Mouse (Mus musculus): Measurements from ENCODE around the gene Zfp871. TPM values are rescaled to one million over a fixed set of nuclear protein-coding genes. Genes with fewer than 3 reads are reported as not detected.

The Zfp871 gene
- polyA plus RNA-seq, 1 experiment from 2014 or later: 37.2 TPM

DNA sequence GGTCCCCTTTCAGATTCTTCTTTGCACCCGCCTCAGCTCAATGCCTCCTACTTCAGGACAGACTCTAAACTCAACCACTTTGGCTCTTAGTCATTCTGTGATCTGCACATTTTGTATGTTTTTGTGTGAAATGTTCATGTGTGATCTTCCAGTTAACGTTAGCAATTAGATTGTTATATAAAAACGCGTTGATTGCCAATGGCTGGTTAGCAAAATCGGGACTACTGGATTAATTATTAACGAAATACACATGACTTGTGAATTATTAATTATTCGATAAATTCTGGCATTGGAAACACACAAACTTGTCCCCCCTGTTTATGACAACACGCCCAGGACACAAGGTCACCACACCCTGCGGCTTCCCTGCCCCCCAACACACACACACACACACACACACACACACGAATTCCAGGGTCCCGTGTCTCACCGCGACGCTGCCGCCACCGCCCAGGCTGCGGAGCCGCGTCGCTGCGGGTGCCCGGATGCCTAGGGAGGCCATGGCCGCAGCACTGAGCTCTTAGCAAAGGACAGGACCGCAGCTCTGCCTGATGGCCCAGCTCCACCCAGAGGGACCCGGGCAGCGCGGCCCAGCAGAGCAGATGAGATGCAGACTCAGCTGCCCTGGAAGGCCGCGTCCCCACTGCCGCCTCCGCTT is 522 bp downstream of the Zfp871 start:
- Histone ChIP-seq H3K9ac (peak overlapping the region; percentile 98), H3K36me3 (peaks cover 28% of the 10 kb centered on the region), H3K4me2 (peak overlapping the region; percentile 70), H3K9me3 (no peaks in the 10 kb centered on the region), H3K4me3 (peak overlapping the region; percentile 92), H3K27me3 (no peaks in the 10 kb centered on the region), H3K27ac (peak overlapping the region; percentile 94), H3K4me1 (peaks cover 20% of the 10 kb centered on the region)
- ATAC-seq (ENCODE audit: insufficient number of reproducible peaks, insufficient read depth, low FRiP score, low TSS enrichment, low read depth): peak; percentile 81; the same call in 1 of the 2 replicates
- under 1% methylated on average over 31 of the region's 31 CpGs for WGBS

DNA sequence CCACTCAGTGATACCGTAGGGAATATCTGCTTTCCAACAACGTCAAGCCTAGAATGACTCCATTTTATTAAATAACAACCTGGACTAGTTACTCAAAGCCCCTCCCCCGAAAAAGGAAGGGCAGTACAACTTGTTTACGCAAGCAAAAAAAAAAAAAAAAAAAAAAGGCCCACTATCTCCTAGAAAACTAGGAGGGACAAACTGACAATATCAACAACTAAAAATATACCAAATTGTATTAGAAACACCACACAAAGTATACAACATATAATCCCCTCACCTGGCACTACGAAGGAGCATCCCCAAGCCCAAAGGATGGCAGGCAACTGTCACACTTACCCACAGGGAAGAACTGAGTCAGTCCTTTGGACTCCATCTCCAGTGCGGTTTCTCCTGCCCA is 1.1 kb downstream of the Zfp871 start:
- no peak overlapping the region for H3K27ac ChIP-seq
- peak overlapping the region; percentile 92 for H3K4me3 ChIP-seq
- 68% methylated on average over 6 of the region's 6 CpGs for WGBS
- H3K27me3 ChIP-seq: no peaks in the 10 kb centered on the region
- peak overlapping the region; percentile 70 for H3K4me2 ChIP-seq
- no peak for ATAC-seq (ENCODE audit: insufficient number of reproducible peaks, insufficient read depth, low FRiP score, low TSS enrichment, low read depth)
- peak overlapping the region; percentile 98 for H3K9ac ChIP-seq
- no peaks in the 10 kb centered on the region for H3K9me3 ChIP-seq
- H3K36me3 ChIP-seq: peaks cover 30% of the 10 kb centered on the region
- H3K4me1 ChIP-seq: peaks cover 20% of the 10 kb centered on the region

DNA sequence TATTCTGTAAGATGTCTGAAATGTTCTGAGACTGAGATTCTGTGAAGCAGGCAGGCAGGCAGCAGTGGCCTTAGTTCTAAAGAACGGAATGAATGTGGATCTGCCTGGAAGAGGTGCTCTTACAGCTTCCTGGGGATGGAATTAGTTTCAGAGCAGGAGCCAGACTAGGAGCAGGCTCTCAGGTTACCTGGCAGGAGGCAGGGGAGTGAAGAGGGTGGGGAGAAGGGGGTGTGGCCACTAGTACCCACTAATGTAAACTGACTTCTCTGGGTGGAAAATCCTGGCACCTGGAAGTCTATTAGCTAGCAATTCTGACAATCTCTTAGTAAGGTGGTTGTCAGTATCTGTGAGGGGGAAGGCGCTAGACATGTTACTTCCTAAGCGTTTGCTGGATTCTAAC is 2.4 kb downstream of the Zfp871 start:
- Histone ChIP-seq H3K4me1 (peaks cover 20% of the 10 kb centered on the region), H3K4me3 (no peak overlapping the region), H3K9me3 (no peaks in the 10 kb centered on the region), H3K27ac (no peak overlapping the region), H3K27me3 (no peaks in the 10 kb centered on the region), H3K9ac (no peak overlapping the region), H3K4me2 (peak overlapping the region; percentile 70; the same call in 1 of the 2 replicates), H3K36me3 (peaks cover 32% of the 10 kb centered on the region)
- ATAC-seq (ENCODE audit: insufficient number of reproducible peaks, insufficient read depth, low FRiP score, low TSS enrichment, low read depth): no peak
- 60% methylated on average over 3 of the region's 3 CpGs for WGBS

DNA sequence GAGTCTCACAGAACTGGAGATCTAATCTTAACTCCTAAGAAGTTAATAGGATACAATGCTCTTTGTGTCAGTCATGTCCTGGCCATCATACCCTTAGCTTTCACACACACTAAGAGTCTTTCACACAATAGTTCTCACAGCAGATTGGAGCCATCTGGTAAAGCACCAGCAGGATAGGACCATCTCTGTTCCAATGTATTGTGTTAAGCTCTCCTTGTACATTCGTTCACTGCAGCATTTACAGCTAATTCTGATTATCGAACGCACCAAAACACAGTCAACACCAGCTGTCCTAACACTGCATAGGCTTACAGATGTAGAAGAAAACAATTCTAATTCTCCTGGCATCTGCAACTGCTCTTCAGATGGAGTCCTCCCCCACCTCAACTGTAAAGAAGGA is 10.5 kb downstream of the Zfp871 start:
- ATAC-seq (ENCODE audit: insufficient number of reproducible peaks, insufficient read depth, low FRiP score, low TSS enrichment, low read depth): no peak
- H3K27me3 ChIP-seq: no peaks in the 10 kb centered on the region
- H3K9me3 ChIP-seq: no peaks in the 10 kb centered on the region
- WGBS: 95% methylated on average over 3 of the region's 3 CpGs
- H3K9ac ChIP-seq: no peak overlapping the region
- peaks cover 72% of the 10 kb centered on the region for H3K36me3 ChIP-seq
- H3K4me3 ChIP-seq: no peak overlapping the region
- no peak overlapping the region for H3K27ac ChIP-seq
- H3K4me1 ChIP-seq: 0 out of 2 replicates have a peak, but pooled peaks cover 5% of the 10 kb centered on the region
- H3K4me2 ChIP-seq: no peak overlapping the region

DNA sequence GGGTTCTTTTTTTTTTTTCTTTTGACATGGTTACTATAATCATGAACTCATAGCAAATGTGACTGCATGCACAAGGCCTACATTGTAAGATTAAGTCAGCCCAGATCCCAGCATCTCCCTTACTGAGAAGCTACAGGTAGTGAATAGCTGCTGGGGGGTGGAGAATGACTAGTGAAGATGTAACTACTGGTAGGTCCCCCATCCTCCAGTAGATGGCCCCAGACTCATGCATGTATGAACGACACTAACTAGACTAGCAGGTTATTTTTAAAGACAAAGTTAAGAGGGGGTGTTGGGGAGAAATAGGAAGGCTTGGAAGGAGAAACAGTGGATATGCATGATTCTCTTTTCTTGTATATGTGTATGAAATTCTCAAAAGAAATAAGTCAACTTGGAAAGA is 16.9 kb downstream of the Zfp871 start:
- Histone ChIP-seq H3K27me3 (no peaks in the 10 kb centered on the region), H3K27ac (no peak overlapping the region), H3K4me3 (no peak overlapping the region), H3K9me3 (peaks cover 6% of the 10 kb centered on the region; the same call in 1 of the 2 replicates), H3K9ac (no peak overlapping the region), H3K4me1 (no peaks in the 10 kb centered on the region), H3K4me2 (no peak overlapping the region), H3K36me3 (peaks cover 94% of the 10 kb centered on the region)
- no peak for ATAC-seq (ENCODE audit: insufficient number of reproducible peaks, insufficient read depth, low FRiP score, low TSS enrichment, low read depth)
- WGBS: 87% methylated on average over 1 of the region's 1 CpGs

DNA sequence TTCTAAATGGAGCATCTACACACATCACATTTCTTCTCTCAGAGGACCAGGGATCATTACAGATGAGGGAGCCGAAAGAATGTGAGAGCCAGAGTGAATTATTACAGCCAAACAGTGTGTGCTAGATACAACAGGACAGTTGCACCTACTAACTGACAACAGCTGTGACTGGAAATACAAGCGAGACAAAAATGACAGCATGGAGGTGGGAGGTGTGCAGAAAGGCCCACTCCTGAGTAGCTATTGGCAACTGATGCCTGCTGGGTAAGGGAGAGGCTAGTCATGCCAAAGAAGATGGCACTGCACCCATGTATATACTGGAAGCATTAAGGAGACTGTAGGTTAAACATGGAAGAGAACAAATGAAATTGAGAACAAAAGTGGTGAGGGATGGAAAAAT is 21.7 kb downstream of the Zfp871 start:
- Histone ChIP-seq H3K4me3 (no peak overlapping the region), H3K36me3 (peaks cover 74% of the 10 kb centered on the region), H3K27me3 (no peaks in the 10 kb centered on the region), H3K27ac (no peak overlapping the region), H3K4me1 (no peaks in the 10 kb centered on the region), H3K9me3 (peaks cover 21% of the 10 kb centered on the region; the same call in 1 of the 2 replicates), H3K4me2 (no peak overlapping the region), H3K9ac (no peak overlapping the region)
- ATAC-seq (ENCODE audit: insufficient number of reproducible peaks, insufficient read depth, low FRiP score, low TSS enrichment, low read depth): no peak
- WGBS: 100% methylated on average over 2 of the region's 2 CpGs

DNA sequence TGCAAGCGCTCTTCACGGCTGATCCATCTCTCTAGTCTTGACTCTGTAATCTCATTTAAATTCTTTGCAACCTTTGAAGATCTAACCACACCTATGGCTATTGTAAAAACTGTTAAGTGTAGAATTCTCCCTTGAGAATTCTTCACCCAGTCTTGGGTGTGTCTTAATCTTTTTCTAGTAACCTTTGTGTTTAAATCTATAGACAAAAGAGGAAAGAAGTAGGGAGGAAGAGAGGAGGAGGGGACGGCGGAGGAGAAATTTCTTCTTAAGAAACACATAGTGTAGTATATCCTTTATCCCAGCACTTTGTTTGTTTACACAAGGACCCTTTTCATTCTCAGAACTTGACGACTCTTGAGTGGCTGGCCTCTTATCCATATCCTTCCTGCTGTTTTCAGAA is 30.8 kb downstream of the Zfp871 start:
- Histone ChIP-seq H3K4me2 (no peak overlapping the region), H3K27me3 (0 out of 2 replicates have a peak, but pooled peaks cover 3% of the 10 kb centered on the region), H3K4me1 (no peaks in the 10 kb centered on the region), H3K4me3 (no peak overlapping the region), H3K27ac (no peak overlapping the region), H3K36me3 (no peaks in the 10 kb centered on the region), H3K9ac (no peak overlapping the region), H3K9me3 (no peaks in the 10 kb centered on the region)
- ATAC-seq (ENCODE audit: insufficient number of reproducible peaks, insufficient read depth, low FRiP score, low TSS enrichment, low read depth): no peak
- 78% methylated on average over 5 of the region's 5 CpGs for WGBS

DNA sequence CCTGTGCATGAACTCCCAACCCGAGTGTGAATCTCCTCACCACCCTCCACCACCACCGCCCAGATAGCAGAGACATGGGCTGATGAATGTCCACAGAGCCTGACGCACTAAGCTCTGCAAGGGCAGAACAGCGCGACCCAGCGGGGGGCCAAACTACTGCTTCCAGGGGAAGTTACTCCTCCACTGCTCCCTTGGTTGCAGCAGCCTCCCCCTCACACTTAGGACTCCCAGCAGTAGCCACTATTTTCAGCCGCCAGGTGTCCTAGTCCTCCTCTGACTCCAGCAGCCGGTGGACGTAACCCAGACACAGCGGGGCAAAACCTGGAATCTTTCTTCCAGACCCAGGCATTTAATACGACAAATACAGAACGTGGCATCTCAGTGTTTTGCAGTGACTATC is 34.5 kb downstream of the Zfp871 start:
- Histone ChIP-seq H3K27ac (no peak overlapping the region), H3K27me3 (0 out of 2 replicates have a peak, but pooled peaks cover 3% of the 10 kb centered on the region), H3K4me1 (no peaks in the 10 kb centered on the region), H3K9ac (no peak overlapping the region), H3K4me2 (no peak overlapping the region), H3K36me3 (no peaks in the 10 kb centered on the region), H3K9me3 (no peaks in the 10 kb centered on the region), H3K4me3 (no peak overlapping the region)
- ATAC-seq (ENCODE audit: insufficient number of reproducible peaks, insufficient read depth, low FRiP score, low TSS enrichment, low read depth): no peak
- 12% methylated on average over 12 of the region's 12 CpGs for WGBS

DNA sequence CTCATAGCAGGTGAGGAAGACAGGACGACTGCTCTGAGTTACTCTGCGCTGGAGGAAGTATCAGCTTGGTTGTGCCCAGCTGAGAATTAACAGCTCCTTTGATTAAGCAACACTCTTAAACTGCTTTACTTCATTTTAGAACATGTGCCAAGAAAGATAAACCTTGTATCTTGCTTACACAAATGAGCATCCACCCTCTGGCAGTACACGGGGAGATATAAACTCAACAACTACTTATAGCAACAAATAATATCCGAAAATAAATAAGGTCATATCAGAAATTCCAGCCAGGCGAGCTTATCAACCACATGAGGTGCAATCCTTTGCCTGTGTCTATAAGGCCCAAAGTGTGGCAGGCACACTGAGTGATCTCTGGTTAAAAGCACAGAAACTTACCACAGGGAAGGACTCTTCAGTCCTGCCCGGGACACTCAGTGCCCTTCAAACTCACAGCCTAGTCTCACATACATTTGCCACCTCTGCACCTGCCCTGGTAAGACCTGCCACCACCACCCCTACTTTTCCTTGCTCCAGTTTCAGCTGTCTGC is 35.2 kb downstream of the Zfp871 start:
- 78% methylated on average over 6 of the region's 6 CpGs for WGBS
- Histone ChIP-seq H3K27me3 (0 out of 2 replicates have a peak, but pooled peaks cover 3% of the 10 kb centered on the region), H3K27ac (no peak overlapping the region), H3K4me1 (no peaks in the 10 kb centered on the region), H3K4me3 (no peak overlapping the region), H3K4me2 (no peak overlapping the region), H3K36me3 (no peaks in the 10 kb centered on the region), H3K9me3 (no peaks in the 10 kb centered on the region), H3K9ac (no peak overlapping the region)
- ATAC-seq (ENCODE audit: insufficient number of reproducible peaks, insufficient read depth, low FRiP score, low TSS enrichment, low read depth): no peak

DNA sequence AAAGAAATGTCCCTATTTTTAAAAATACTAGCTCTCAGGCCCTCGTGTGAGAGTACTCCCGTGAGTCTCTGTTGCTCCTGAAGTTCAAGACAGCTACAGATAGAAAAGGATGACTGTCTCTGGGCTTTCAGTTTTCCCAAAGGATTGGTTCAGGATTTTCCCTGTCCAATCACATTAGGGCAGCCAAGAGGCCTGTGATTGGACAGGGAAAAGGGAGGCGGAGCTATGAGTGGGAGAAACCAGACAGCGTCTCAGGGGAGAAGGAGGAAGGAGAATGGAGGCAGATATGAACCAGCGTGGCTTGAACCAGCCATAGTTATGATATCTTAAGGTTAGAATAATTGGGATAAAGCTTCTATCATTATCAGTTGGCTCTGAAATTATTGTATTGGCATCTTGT is 37.5 kb downstream of the Zfp871 start:
- Histone ChIP-seq H3K27ac (no peak overlapping the region), H3K4me2 (no peak overlapping the region), H3K4me1 (no peaks in the 10 kb centered on the region), H3K27me3 (0 out of 2 replicates have a peak, but pooled peaks cover 3% of the 10 kb centered on the region), H3K36me3 (no peaks in the 10 kb centered on the region), H3K4me3 (no peak overlapping the region), H3K9me3 (no peaks in the 10 kb centered on the region), H3K9ac (no peak overlapping the region)
- no peak for ATAC-seq (ENCODE audit: insufficient number of reproducible peaks, insufficient read depth, low FRiP score, low TSS enrichment, low read depth)
- WGBS: 48% methylated on average over 5 of the region's 5 CpGs

DNA sequence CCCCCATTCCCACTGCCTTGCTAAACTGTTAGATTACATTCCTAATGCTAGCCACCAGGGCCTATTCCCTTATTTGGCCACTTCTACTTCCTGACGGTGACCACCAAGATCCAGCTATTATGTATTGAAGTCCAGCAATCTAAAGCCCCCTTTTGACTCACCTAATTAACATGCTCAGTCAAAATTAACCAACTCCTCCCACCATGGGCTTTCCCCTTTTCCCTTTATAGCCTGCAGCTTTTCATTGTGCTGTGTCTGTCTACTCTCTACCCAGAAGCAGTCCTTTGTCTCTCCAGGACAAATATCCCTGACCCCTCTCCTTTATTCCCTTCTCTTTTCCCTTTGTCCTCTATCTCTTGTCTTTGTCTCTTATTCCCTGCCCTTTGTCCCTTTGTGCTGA is 47.0 kb downstream of the Zfp871 start:
- Histone ChIP-seq H3K27me3 (no peaks in the 10 kb centered on the region), H3K36me3 (no peaks in the 10 kb centered on the region), H3K9me3 (no peaks in the 10 kb centered on the region), H3K4me3 (no peak overlapping the region), H3K4me1 (no peaks in the 10 kb centered on the region), H3K9ac (no peak overlapping the region), H3K27ac (no peak overlapping the region), H3K4me2 (no peak overlapping the region)
- no peak for ATAC-seq (ENCODE audit: insufficient number of reproducible peaks, insufficient read depth, low FRiP score, low TSS enrichment, low read depth)
- WGBS: 26% methylated on average over 1 of the region's 1 CpGs

DNA sequence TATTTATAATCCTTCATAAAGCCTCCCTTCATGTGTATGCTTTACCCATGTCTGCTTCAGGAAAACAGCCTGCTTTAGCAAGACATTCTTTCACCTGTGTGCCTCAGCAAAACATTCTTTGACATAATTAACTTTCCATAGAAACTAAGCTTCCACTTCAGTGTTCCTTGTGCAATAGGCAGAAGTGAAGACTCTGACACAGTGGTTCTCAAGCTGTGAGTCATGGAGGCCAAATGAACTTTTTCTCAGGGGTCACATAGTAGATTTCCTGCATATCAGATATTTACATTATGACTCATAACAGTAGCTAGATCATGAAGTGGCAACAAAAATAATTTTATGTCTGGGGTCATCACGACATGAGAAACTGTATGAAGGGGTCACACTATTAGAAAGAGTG is 49.7 kb downstream of the Zfp871 start:
- Histone ChIP-seq H3K4me1 (no peaks in the 10 kb centered on the region), H3K36me3 (no peaks in the 10 kb centered on the region), H3K4me3 (no peak overlapping the region), H3K9me3 (no peaks in the 10 kb centered on the region), H3K4me2 (no peak overlapping the region), H3K27me3 (no peaks in the 10 kb centered on the region), H3K27ac (no peak overlapping the region), H3K9ac (no peak overlapping the region)
- ATAC-seq (ENCODE audit: insufficient number of reproducible peaks, insufficient read depth, low FRiP score, low TSS enrichment, low read depth): no peak
- WGBS: 87% methylated on average over 1 of the region's 1 CpGs
